Mouse (Mus musculus) spleen, adult 2 months (tissue): ENCODE results near the gene Casp2.

ENCODE experiments used
- CTCF ChIP-seq: fragments of 200-500 bp; IDR thresholded peaks from 2 replicates; pipeline ENCODE4 v1.5.1; 2011; ENCODE audit warnings: mild to moderate bottlenecking, inconsistent platforms; ENCODE audit not compliant: insufficient read depth, insufficient read length, insufficient replicate concordance; ENCODE audit errors: extremely low read depth
- POLR2A ChIP-seq: fragments of 200-500 bp; IDR thresholded peaks from 2 replicates; pipeline ENCODE4 v1.6.1; 2011; ENCODE audit warnings: low read depth, low read length, inconsistent platforms

GRCm38 (mm10) chr6:42318293-42318692, 53.5 kb downstream of the Casp2 start:
- TF ChIP-seq CTCF = no peak
- no peak for TF ChIP-seq POLR2A
